In genomic region chr8:94682732-94683524, GRCm38 (mm10) we compare ENCODE assay signal across 15 mouse cellular contexts. TPM values are rescaled to one million over a fixed set of nuclear protein-coding genes. Genes with fewer than 3 reads are reported as not detected.
A peak's percentile ranks its signal among the peaks of the same experiment; 100 is the strongest.
DNase-seq lines count a peak whose midpoint lies in the region; ATAC-seq and TF ChIP-seq lines count a peak whose summit lies in the region.
"Had no signal": no experiment of that assay in that cellular context is flagged by ENCODE, and none has a peak within 500 bp of the region (broad histone marks: within the 10 kb centered on the region; RNA-seq: fewer than 3 reads in every experiment).

No protein-coding gene starts in this region.

- H3K36me3 ChIP-seq in intestine, postnatal 0 days (ENCODE audit: control insufficient read depth, insufficient read depth), result no peaks in the 10 kb centered on the region
- H3K36me3 ChIP-seq in small intestine, adult 2 months (ENCODE audit: control insufficient read depth, insufficient read depth, low read length), result no peaks in the 10 kb centered on the region
- no peaks in the 10 kb centered on the region for H3K36me3 ChIP-seq in forebrain, embryonic 10.5 days (replicated peaks)
- H3K36me3 ChIP-seq: hindbrain, embryonic 15.5 days; limb, embryonic 13.5 days; lung, embryonic 15.5 days; neural tube, embryonic 13.5 days had no signal

- peak overlapping the region; percentile 83 for H3K27ac ChIP-seq in layer of hippocampus, adult 2 months
- H3K27ac ChIP-seq in intestine, postnatal 0 days (ENCODE audit: low read depth, low read length), result peak overlapping the region; percentile 84
- peak overlapping the region; percentile 97 for H3K27ac ChIP-seq in small intestine, adult 2 months (ENCODE audit: insufficient read depth, low read depth, low read length)
- H3K27ac ChIP-seq in forebrain, embryonic 10.5 days, result no peak overlapping the region
- H3K27ac ChIP-seq: hindbrain, embryonic 15.5 days; limb, embryonic 13.5 days; lung, embryonic 15.5 days; neural tube, embryonic 13.5 days had no signal

- no peak for TF ChIP-seq POLR2A in small intestine, adult 2 months (IDR thresholded peaks at IDR 0.05; ENCODE audit: low read depth, low read length)

- H3K4me2 ChIP-seq in intestine, postnatal 0 days (replicated peaks; ENCODE audit: low read depth), result peak overlapping the region; percentile 44
- H3K4me2 ChIP-seq: hindbrain, embryonic 15.5 days; limb, embryonic 13.5 days; lung, embryonic 15.5 days; neural tube, embryonic 13.5 days had no signal

- H3K9me3 ChIP-seq in intestine, postnatal 0 days (ENCODE audit: control insufficient read depth), result no peaks in the 10 kb centered on the region
- H3K9me3 ChIP-seq in forebrain, embryonic 10.5 days, result no peaks in the 10 kb centered on the region
- H3K9me3 ChIP-seq: hindbrain, embryonic 15.5 days; limb, embryonic 13.5 days; lung, embryonic 15.5 days; neural tube, embryonic 13.5 days had no signal

- no peak for TF ChIP-seq CTCF in layer of hippocampus, adult 2 months (conservative IDR thresholded peaks at IDR 0.05)
- TF ChIP-seq CTCF in intestine, postnatal 0 days (IDR thresholded peaks at IDR 0.05; ENCODE audit: low read depth), result no peak
- TF ChIP-seq CTCF in small intestine, adult 2 months (IDR thresholded peaks at IDR 0.05; ENCODE audit: extremely low read depth, insufficient read length, insufficient replicate concordance, low read depth, low read length), result no peak

- no peak overlapping the region for H3K9ac ChIP-seq in intestine, postnatal 0 days (ENCODE audit: low read depth, low read length)
- H3K9ac ChIP-seq: hindbrain, embryonic 15.5 days; limb, embryonic 13.5 days; lung, embryonic 15.5 days; neural tube, embryonic 13.5 days had no signal

- H3K4me3 ChIP-seq in layer of hippocampus, adult 2 months, result no peak overlapping the region
- no peak overlapping the region for H3K4me3 ChIP-seq in intestine, postnatal 0 days (ENCODE audit: low read depth, low read length)
- H3K4me3 ChIP-seq in small intestine, adult 2 months (ENCODE audit: low read depth, low read length), result peak overlapping the region; percentile 40
- no peak overlapping the region for H3K4me3 ChIP-seq in forebrain, embryonic 10.5 days
- H3K4me3 ChIP-seq: hindbrain, embryonic 15.5 days; limb, embryonic 13.5 days; lung, embryonic 15.5 days; neural tube, embryonic 13.5 days had no signal

- peaks cover 6% of the 10 kb centered on the region; the same call in 1 of the 2 replicates for H3K4me1 ChIP-seq in intestine, postnatal 0 days (replicated peaks; ENCODE audit: control insufficient read depth, insufficient read depth, low read length)
- H3K4me1 ChIP-seq in small intestine, adult 2 months (ENCODE audit: control insufficient read depth, insufficient read depth, insufficient read length, low read length), result peaks cover 50% of the 10 kb centered on the region
- H3K4me1 ChIP-seq in forebrain, embryonic 10.5 days, result peaks cover 10% of the 10 kb centered on the region
- H3K4me1 ChIP-seq: hindbrain, embryonic 15.5 days; limb, embryonic 13.5 days had no signal

- peak; percentile 58 for ATAC-seq in intestine, postnatal 0 days
- no peak for ATAC-seq in granulocyte monocyte progenitor cell, adult 5-6 weeks (replicated peaks; ENCODE audit: poor library complexity, severe bottlenecking)
- ATAC-seq: midbrain, embryonic 16.5 days had no signal

- WGBS in intestine, postnatal 0 days, result 37% methylated on average over 16 of the region's 16 CpGs
- 30% methylated on average over 16 of the region's 16 CpGs for WGBS in small intestine, adult 2 months
- WGBS in forebrain, embryonic 10.5 days, result 86% methylated on average over 16 of the region's 16 CpGs

- no peak for DNase-seq in layer of hippocampus, adult 2 months (ENCODE audit: low spot score in 2 of 2)
- no peak for DNase-seq in layer of hippocampus, postnatal 36 days
- peak; percentile 51 to 52 for DNase-seq in kidney, postnatal 36 days
- no peak for DNase-seq in adrenal gland, adult 2 months
- DNase-seq in forebrain, embryonic 10.5 days (ENCODE audit: extremely low spot score, low spot score), result no peak
- DNase-seq: adrenal gland, postnatal 25 days; B cell, adult 2 months had no signal

- H3K27me3 ChIP-seq in intestine, postnatal 0 days (replicated peaks; ENCODE audit: control insufficient read depth, insufficient read depth, low read length), result no peaks in the 10 kb centered on the region
- no peaks in the 10 kb centered on the region for H3K27me3 ChIP-seq in small intestine, adult 2 months (ENCODE audit: control insufficient read depth, insufficient read depth, low read length)
- H3K27me3 ChIP-seq in forebrain, embryonic 10.5 days (ENCODE audit: poor library complexity, severe bottlenecking), result no peaks in the 10 kb centered on the region
- H3K27me3 ChIP-seq: hindbrain, embryonic 15.5 days; limb, embryonic 13.5 days; lung, embryonic 15.5 days; neural tube, embryonic 13.5 days had no signal

RNA-seq across cellular contexts. Expression of gene Pllp, which starts 13.2 kb away (rescaled TPM):
- total RNA-seq in layer of hippocampus, adult 2 months (2021), result 10 to 100 TPM; 37.5 to 39.8 TPM
- total RNA-seq in layer of hippocampus, postnatal 36 days (2021), result 10 to 100 TPM; 41.5 to 47.1 TPM
- 25.3 and 26.3 TPM in 2 replicates for polyA plus RNA-seq in intestine, postnatal 0 days (2015; fragmentation: Nextera tagmentation; extraction: Ambion mirVana)
- 50.9 and 84.3 TPM in 2 replicates for polyA plus RNA-seq in small intestine, adult 2 months (2012; rRNA removed)
- not detected in 2 replicates for total RNA-seq in granulocyte monocyte progenitor cell, adult 5-6 weeks (2014; fragmentation: Nextera tagmentation)
- not detected in 2 replicates for total RNA-seq in granulocyte monocyte progenitor cell, adult 5-6 weeks (2017)
- total RNA-seq in adrenal gland, adult 2 months (2021), result 1 to 10 TPM in 1 of 2 experiments, under 1 TPM in 1; 0.49 to 1.1 TPM
- 1.5 and 2.6 TPM in 2 replicates for polyA plus RNA-seq in adrenal gland, adult 2 months (2012; rRNA removed)
- polyA plus RNA-seq in forebrain, embryonic 10.5 days (2016; fragmentation: Nextera tagmentation; extraction: Ambion mirVana), result 0.20 and 0.27 TPM in 2 replicates

RNA-seq across cellular contexts. Expression of gene Arl2bp, which starts 16.5 kb away (rescaled TPM):
- total RNA-seq in layer of hippocampus, adult 2 months (2021), result 100 to 1,000 TPM; 145 to 147 TPM
- total RNA-seq in layer of hippocampus, postnatal 36 days (2021), result 100 to 1,000 TPM; 150 to 161 TPM
- 78.3 and 79.0 TPM in 2 replicates for polyA plus RNA-seq in intestine, postnatal 0 days (2015; fragmentation: Nextera tagmentation; extraction: Ambion mirVana)
- polyA plus RNA-seq in small intestine, adult 2 months (2012; rRNA removed), result 26.3 and 50.7 TPM in 2 replicates
- 36.4 and 44.0 TPM in 2 replicates for total RNA-seq in granulocyte monocyte progenitor cell, adult 5-6 weeks (2014; fragmentation: Nextera tagmentation)
- total RNA-seq in granulocyte monocyte progenitor cell, adult 5-6 weeks (2017), result 41.1 and 100 TPM in 2 replicates
- total RNA-seq in adrenal gland, adult 2 months (2021), result 10 to 100 TPM; 86.3 to 88.6 TPM
- polyA plus RNA-seq in adrenal gland, adult 2 months (2012; rRNA removed), result 91.9 and 92.2 TPM in 2 replicates
- polyA plus RNA-seq in forebrain, embryonic 10.5 days (2016; fragmentation: Nextera tagmentation; extraction: Ambion mirVana), result 209 and 223 TPM in 2 replicates

Comparison
In these comparisons a context has a peak if more than half of its experiments do, and no peak if none do; other contexts are left out.
1. DNase-seq: peak in kidney, postnatal 36 days (2 of 2); none in layer of hippocampus, adult 2 months (0 of 2), layer of hippocampus, postnatal 36 days (0 of 2), adrenal gland, adult 2 months (single experiment) and forebrain, embryonic 10.5 days (single experiment).
2. RNA of gene Pllp, which starts 13.2 kb away (total RNA-seq): 41.5 to 47.1 TPM in layer of hippocampus, postnatal 36 days and 37.5 to 39.8 TPM in layer of hippocampus, adult 2 months; 0.49 to 1.1 TPM in adrenal gland, adult 2 months and not detected in granulocyte monocyte progenitor cell, adult 5-6 weeks; every median in the first group is over 10 times any median in the second.